Mouse (Mus musculus) lung, postnatal 4 days (tissue): ENCODE results near the gene Gm4567.
"Not testable (repeated sequence)": the region's sequence is repeated elsewhere in the genome, so short reads cannot be mapped to it uniquely, and the experiment has no call there.

Experiments
- DNase-seq, 2 experiments: peaks; one replicate each; pipeline ENCODE4 v3.0.0; 2021

Gm4567 gene

DNA sequence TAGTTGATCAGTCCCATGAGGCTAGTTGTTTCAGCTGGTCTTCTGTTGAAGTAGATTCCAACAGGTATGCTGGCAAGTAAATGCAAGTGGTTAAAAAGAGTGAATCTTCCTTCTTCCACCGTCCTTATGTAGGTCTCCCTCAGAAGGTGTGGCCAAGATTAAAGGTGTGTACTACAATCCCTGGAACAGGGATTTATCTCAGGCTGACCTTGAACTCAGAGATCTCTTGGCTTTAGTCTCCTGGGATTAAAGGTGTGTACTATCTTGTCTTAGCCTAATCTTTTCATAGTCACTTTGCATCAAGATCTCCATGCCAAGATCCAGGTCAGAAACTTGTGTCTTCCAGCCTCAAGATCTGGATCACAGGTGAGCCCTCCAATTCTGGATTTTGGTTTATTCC, at the start of gene Gm4567:
Gene Gm4567, minus strand, starts transcription at position 101 of the 400 bp plus-strand sequence.
- DNase-seq, result not testable (repeated sequence)

DNA sequence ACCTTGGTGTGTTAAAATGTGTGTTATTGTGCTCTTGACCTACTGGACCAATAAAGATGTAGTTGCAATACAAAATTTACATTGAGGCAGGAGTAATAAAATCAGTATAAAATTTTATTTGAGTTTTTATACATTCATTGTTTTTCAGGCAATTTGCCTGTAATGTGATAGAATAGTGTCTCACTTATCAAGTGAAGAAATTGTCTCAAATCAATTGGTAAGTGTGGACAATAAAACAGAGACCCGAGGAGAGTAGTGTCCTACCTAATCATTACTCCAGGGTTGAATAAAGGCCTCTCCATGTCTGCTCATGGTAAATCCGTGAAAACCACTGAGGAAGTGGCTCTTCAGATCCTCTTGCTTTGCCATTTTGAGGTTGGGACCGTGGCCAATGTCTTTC, 41.9 kb upstream of the Gm4567 start, which contains the start of gene Vmn1r157:
Gene Vmn1r157, plus strand, starts transcription at position 301 of the 400 bp plus-strand sequence.
- not testable (repeated sequence) for DNase-seq

DNA sequence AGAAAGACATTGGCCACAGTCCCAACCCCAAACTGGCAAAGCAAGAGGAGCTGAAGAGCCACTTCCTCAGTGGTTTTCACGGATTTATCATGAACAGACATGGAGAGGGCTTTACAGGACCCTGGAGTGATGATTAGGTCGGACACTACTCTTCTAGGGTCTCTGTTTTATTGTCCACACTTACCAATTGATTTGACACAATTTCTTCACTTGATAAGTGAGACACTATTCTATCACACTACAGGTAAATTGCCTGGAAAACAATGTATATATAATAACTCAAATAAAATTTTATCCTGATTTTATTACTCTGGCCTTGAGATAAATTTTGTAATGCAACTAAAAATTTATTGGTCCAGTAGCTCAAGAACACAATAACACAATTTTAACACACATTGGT, 27.3 kb downstream of the Gm4567 start, which contains the start of gene Gm8693:
Gene Gm8693, minus strand, starts transcription at position 101 of the 400 bp plus-strand sequence.
- DNase-seq, result not testable (repeated sequence)
